Mouse (Mus musculus) erythroblast, embryonic 14.5 days (primary cell): ENCODE measurements around the gene Sept10. TPM values are rescaled to one million over a fixed set of nuclear protein-coding genes. Genes with fewer than 3 reads are reported as not detected.

Source experiments
- H3K27me3 ChIP-seq: 2 replicates; pipeline ENCODE4 v1.6.1; 2012; ENCODE audit warnings: inconsistent platforms; ENCODE audit not compliant: control insufficient read depth
- H3K36me3 ChIP-seq: 2 replicates; pipeline ENCODE4 v1.6.1; 2012; ENCODE audit warnings: mild to moderate bottlenecking, inconsistent platforms; ENCODE audit not compliant: control insufficient read depth
- H3K4me1 ChIP-seq: 2 replicates; pipeline ENCODE4 v1.6.1; 2012; ENCODE audit warnings: inconsistent platforms; ENCODE audit not compliant: control insufficient read depth
- H3K4me3 ChIP-seq: replicated peaks from 2 replicates; pipeline ENCODE3; 2012; ENCODE audit warnings: moderate library complexity, mild to moderate bottlenecking, inconsistent platforms
- H3K9me3 ChIP-seq: 2 replicates; pipeline ENCODE4 v1.6.1; 2012; ENCODE audit warnings: low read length, inconsistent platforms, mixed read lengths; ENCODE audit not compliant: control insufficient read depth
- GATA1 ChIP-seq: IDR thresholded peaks from 2 replicates; pipeline ENCODE4 v1.6.1; 2012; ENCODE audit warnings: low read length, inconsistent platforms, mixed read lengths
- TAL1 ChIP-seq: IDR thresholded peaks from 3 replicates; pipeline ENCODE4 v1.6.1; 2012; ENCODE audit warnings: low read length, inconsistent platforms, mixed read lengths
- polyA plus RNA-seq: library from polyadenylated mRNA; stranded (reverse); fragments of >175 nt; gene quantifications from 2 replicates; pipeline ENCODE4 v1.2.3, GENCODE M21; 2012

Sept10 gene
- not detected in 2 replicates for polyA plus RNA-seq

DNA sequence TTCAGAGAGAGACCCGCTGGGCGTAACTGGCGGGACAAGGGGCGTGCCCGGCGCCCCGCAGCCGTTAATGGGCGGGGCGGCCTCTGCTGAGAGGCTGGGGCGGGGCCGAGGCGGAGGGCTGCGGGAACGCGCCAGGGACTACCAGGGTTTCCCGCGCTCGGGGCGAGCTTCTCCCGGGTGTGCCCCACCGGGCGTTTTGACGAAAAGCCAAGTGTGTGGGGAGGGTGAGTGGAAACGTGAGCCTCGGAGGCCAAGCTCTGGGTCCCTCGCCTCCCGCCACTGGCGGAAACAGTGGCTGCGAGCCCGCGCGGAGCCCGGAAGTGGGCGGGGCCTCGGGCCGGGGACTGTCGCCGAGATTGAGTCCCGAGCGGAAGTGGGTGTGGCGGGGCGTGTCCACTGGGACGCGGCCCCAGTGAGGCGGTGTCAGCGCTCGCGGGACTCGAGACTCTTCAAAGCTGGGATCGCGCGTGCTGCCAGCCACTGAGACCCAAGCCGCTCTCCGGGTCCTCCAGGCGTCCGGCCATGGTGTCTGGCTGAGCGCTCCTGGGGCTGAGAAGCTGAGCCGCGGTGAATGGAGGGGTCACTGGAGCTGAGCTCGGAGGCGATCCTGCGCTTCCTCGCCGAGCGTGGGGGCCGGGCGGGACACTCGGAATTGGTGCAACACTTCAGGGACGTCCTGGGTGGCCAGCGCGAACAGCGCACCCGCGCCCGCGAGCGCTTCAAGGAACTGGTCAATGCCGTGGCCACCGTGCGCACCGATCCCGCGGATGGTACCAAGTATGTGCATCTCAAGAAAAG, at the start of gene Sept10, which contains the start of gene Sowahc:
Sept10 (minus strand) TSS at position 375 of the 798 bp plus-strand sequence.
Sowahc (plus strand) TSS at position 481 of the 798 bp plus-strand sequence.
- Histone ChIP-seq H3K9me3 (peaks cover 9% of the 10 kb centered on the region; the same call in 1 of the 2 replicates), H3K36me3 (no peaks in the 10 kb centered on the region), H3K4me1 (peaks cover 20% of the 10 kb centered on the region), H3K27me3 (peaks cover 64% of the 10 kb centered on the region), H3K4me3 (peak within 1 kb of the TSS; percentile 65)
- no peak for TF ChIP-seq TAL1
- no peak for TF ChIP-seq GATA1

DNA sequence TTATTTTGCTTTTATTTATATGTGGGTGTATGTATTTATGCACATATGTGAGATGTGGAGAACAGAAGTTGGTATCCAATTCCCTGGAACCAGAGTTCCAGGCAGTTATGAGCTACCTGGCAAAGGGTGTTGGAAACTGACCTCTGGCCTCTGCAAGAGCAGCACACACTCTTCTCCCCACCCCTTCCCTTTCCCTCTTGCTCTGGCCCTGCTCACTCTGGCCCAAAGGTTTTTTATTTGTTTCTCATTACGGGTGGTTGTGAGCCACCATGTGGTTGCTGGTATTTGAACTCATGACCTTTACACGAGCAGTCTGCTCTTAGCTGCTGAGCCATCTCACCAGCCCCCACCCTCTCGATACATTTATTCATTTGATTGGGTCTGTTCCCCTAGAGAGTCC, 47.1 kb upstream of the Sept10 start:
- H3K36me3 ChIP-seq, result no peaks in the 10 kb centered on the region
- no peaks in the 10 kb centered on the region for H3K9me3 ChIP-seq
- no peak overlapping the region for H3K4me3 ChIP-seq
- no peaks in the 10 kb centered on the region for H3K27me3 ChIP-seq
- TF ChIP-seq TAL1 (no peak), GATA1 (no peak)
- H3K4me1 ChIP-seq, result peaks cover 2% of the 10 kb centered on the region

DNA sequence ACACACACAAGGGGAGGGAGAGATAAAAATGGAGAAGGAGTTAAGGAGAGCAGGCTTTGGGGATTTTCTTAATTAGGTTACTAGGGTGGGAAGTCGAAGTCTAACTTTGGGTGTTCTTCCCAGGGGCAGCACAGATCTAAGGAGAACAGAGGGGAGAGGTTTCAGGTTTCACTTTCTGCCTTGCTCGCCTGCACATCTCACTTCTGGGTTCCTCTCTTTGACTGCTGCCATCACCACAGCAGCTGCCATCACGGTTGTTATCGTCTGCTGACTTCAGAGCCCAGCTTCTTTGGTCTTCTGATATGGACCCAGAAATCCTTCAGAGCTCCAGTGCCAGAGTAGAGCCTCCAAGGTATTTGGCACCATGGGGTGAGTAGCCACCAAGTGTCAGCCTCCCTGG, 46.5 kb upstream of the Sept10 start:
- no peak for TF ChIP-seq GATA1
- TF ChIP-seq TAL1, result no peak
- H3K27me3 ChIP-seq, result no peaks in the 10 kb centered on the region
- peaks cover 2% of the 10 kb centered on the region for H3K4me1 ChIP-seq
- H3K9me3 ChIP-seq, result no peaks in the 10 kb centered on the region
- no peak overlapping the region for H3K4me3 ChIP-seq
- H3K36me3 ChIP-seq, result no peaks in the 10 kb centered on the region

DNA sequence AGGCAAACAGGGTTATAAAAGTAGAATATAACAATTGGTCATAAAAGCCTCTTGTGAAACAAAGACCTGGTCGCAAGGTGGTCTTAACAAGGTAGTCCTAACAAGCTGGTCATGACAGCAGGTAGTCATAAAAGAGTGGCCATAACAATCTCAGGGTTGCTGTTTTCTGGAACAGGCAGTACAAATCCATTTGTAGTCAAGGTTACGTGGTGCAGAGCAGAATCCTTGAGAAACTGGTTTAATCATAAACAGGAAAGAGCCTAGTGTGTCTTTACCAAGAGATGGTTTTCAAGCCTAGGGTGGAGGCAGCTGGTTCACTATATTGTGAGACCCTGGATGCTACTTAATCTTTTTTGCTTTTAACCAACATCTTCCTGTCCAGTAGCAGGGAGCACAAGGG, 45.6 kb upstream of the Sept10 start:
- no peaks in the 10 kb centered on the region for H3K9me3 ChIP-seq
- H3K4me3 ChIP-seq, result no peak overlapping the region
- H3K36me3 ChIP-seq, result no peaks in the 10 kb centered on the region
- no peak for TF ChIP-seq TAL1
- no peaks in the 10 kb centered on the region for H3K27me3 ChIP-seq
- H3K4me1 ChIP-seq, result peaks cover 2% of the 10 kb centered on the region

DNA sequence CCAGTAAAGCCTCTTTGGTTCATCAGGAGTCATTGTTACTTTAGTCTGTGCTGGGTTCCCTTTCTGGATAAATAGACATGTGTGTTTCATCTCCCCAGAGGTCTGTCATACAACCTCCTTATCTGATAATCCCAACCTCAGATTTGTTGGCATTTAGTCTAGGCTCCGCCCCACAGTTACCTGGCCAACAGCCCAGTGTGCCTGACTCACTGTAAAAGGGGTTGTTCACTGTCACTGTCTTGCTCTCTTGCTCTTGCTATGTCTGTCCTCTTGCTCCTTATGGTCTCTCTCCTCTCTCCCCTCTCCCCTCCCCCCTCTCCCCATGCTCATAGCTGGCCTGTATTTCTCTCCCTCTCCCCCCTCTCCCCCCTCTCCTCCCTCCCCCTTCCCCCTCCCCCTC, 44.5 kb upstream of the Sept10 start:
- H3K4me1 ChIP-seq, result peaks cover 2% of the 10 kb centered on the region
- no peak overlapping the region for H3K4me3 ChIP-seq

DNA sequence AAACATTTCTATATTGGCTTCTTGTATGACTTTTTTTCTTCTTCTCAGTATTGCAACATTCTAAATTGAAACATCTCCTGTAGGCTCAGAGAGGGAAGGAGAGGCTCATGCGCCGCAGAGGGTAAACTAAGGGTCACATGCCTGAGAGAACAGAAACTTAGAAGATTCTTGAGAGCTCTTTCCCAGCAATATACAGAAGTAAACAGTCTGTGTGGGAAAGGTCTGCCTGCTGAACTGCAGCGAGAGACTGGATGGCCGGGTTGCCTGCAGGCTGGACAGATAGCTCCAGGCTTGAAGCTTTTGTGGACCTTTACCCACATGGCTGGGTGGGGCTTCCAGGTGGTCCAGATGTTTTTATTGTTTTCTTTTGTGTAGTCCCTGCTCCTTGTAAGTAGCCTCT, 44.0 kb upstream of the Sept10 start:
- TF ChIP-seq GATA1 (no peak), TAL1 (no peak)
- Histone ChIP-seq H3K36me3 (no peaks in the 10 kb centered on the region), H3K4me3 (no peak overlapping the region), H3K27me3 (no peaks in the 10 kb centered on the region), H3K4me1 (peaks cover 2% of the 10 kb centered on the region), H3K9me3 (no peaks in the 10 kb centered on the region)

More for the DNA sequence above, 44.5 kb upstream of the Sept10 start:
- Histone ChIP-seq H3K36me3 (no peaks in the 10 kb centered on the region), H3K27me3 (no peaks in the 10 kb centered on the region), H3K9me3 (no peaks in the 10 kb centered on the region)
- no peak for TF ChIP-seq GATA1

DNA sequence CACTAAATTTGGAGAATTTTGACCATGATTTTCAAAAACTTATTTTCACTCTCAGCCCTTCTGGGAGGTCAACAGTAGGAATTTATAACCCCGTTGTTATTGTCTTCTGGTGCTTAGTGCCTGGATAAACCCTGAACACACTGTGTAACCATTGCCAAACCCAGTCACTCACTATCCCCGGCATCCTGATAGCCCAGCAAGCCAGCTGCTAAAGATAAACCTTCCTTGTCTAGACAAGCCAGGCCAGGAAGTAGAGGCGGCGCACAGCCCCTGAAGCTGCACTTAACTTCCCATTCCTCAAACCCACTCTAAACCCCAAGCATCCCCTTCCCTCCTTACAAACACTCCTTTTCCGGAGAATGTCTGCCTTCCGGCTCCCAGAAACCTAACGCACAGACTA, 43.4 kb upstream of the Sept10 start:
- TF ChIP-seq TAL1, result no peak
- no peak for TF ChIP-seq GATA1
- no peaks in the 10 kb centered on the region for H3K36me3 ChIP-seq
- H3K4me1 ChIP-seq, result peaks cover 2% of the 10 kb centered on the region
- H3K9me3 ChIP-seq, result no peaks in the 10 kb centered on the region
- no peaks in the 10 kb centered on the region for H3K27me3 ChIP-seq
- H3K4me3 ChIP-seq, result no peak overlapping the region

DNA sequence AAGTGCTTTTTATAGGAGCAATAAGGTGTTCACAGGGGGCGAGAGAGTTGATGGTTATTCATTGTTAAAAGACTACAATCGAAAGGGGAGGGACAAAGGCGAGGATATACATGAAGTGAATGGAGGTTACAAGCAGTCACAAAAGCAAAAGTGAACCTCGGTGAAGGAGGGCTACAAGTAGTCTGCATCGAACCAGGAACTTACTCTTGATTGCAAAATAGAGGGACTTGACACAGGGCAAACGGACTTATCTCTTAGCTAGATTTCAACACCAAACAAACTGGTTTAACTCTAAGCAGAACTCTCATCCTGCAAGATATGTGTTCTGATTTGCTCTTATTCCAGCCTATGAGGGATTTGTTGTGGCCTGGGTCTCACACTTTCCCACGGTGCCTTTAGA, 41.3 kb upstream of the Sept10 start:
- Histone ChIP-seq H3K4me1 (peaks cover 2% of the 10 kb centered on the region), H3K4me3 (no peak overlapping the region), H3K9me3 (no peaks in the 10 kb centered on the region), H3K27me3 (no peaks in the 10 kb centered on the region), H3K36me3 (no peaks in the 10 kb centered on the region)
- no peak for TF ChIP-seq TAL1
- no peak for TF ChIP-seq GATA1

DNA sequence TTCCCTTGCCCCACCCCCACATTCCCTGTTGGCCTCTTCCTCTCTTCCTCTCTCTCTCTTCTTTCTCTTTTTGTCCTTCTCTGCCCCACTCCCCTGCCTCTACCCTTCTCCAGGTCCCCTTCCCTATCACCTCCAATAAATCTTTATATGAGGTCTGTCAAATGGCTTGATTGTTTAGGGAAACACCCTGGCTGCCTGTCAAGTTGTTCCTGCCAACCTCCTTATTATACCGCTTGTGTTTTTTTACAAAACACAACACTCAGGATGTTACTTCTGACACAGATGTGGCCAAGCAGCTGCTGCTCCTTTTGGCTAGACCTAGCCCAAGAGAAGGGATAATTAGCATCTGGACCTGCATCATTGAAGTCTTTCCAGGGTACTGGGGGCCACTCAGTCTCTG, 40.4 kb upstream of the Sept10 start:
- no peak overlapping the region for H3K4me3 ChIP-seq
- H3K27me3 ChIP-seq, result no peaks in the 10 kb centered on the region
- H3K9me3 ChIP-seq, result no peaks in the 10 kb centered on the region
- no peaks in the 10 kb centered on the region for H3K36me3 ChIP-seq
- H3K4me1 ChIP-seq, result peaks cover 2% of the 10 kb centered on the region
- TF ChIP-seq GATA1, result no peak
- no peak for TF ChIP-seq TAL1
